Mouse (Mus musculus): ENCODE measurements around the gene Dynlt1b.
A peak's percentile ranks its signal among the peaks of the same experiment; 100 is the strongest.
"Not testable (repeated sequence)": the region's sequence is repeated elsewhere in the genome, so short reads cannot be mapped to it uniquely, and the experiment has no call there.

Gene Dynlt1b

DNA sequence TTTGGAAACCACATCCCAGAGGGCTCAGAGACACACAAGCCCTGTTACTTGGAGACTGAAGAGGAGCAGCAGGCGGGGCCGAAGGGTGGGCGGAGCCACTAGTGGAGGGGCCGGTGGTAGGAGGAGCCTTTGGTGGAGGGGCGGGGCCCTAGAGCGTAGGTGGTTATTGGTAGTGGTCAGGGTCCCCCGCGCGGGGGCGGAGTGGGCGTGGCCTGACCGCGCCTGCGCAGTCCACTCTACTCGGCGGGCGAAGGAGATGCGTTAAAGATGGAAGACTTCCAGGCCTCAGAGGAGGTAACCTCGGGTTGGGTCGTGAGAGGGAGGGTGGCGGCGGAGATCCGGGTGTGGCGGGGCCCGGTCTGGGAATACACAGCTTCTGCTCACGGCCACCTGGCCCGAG lies at the start of gene Dynlt1b:
Gene Dynlt1b, plus strand, starts transcription at position 168 of the 400 bp plus-strand sequence.
- peak; percentile 98 for DNase-seq (ENCODE audit: low read depth)

GRCm38 (mm10) chr17:6380182-6380841 lies 49.6 kb upstream of the Dynlt1b start:
- DNase-seq (ENCODE audit: low read depth): not testable (repeated sequence)

DNA sequence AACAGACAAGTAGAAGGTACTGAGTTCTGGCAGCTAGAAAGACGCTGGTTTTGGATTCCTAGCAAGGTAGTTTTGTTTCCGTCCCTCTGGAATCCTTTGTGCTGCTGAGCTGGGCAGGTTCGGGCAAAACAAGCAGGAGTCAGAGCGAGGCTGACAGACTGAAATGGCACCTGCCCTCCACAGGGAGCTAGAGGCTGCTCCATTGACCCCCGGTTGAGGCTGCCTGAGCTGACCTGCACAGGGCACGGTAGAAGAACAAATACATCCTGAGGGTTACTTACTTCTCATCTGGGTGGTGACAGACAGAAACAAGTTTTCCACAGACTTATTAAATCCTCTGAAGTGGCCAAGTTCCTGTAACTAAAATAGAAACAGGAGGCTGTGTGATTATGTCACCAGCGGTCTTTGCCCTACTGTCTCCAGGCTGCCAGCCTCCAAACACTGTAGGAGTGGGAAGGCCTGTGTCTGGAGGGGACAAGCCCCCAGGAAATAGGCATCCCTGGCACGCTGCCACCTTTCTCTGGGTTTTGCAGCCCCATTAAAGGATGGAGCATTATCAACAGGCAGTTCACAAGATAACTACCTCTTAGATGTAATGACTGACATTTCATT lies 48.7 kb upstream of the Dynlt1b start:
- not testable (repeated sequence) for DNase-seq (ENCODE audit: low read depth)

- DNase-seq (ENCODE audit: low read depth): not testable (repeated sequence)
These were observed 43.0 kb upstream of the Dynlt1b start for GRCm38 (mm10) chr17:6386927-6387326.

GRCm38 (mm10) chr17:6387380-6387911 lies 42.5 kb upstream of the Dynlt1b start:
- DNase-seq (ENCODE audit: low read depth): not testable (repeated sequence)

GRCm38 (mm10) chr17:6389463-6389862 lies 40.4 kb upstream of the Dynlt1b start:
- not testable (repeated sequence) for DNase-seq (ENCODE audit: low read depth)

GRCm38 (mm10) chr17:6390731-6391130 lies 39.2 kb upstream of the Dynlt1b start:
- not testable (repeated sequence) for DNase-seq (ENCODE audit: low read depth)

GRCm38 (mm10) chr17:6391736-6392135 lies 38.2 kb upstream of the Dynlt1b start:
- not testable (repeated sequence) for DNase-seq (ENCODE audit: low read depth)

GRCm38 (mm10) chr17:6392473-6393340 lies 37.2 kb upstream of the Dynlt1b start:
- DNase-seq (ENCODE audit: low read depth): not testable (repeated sequence)

DNA sequence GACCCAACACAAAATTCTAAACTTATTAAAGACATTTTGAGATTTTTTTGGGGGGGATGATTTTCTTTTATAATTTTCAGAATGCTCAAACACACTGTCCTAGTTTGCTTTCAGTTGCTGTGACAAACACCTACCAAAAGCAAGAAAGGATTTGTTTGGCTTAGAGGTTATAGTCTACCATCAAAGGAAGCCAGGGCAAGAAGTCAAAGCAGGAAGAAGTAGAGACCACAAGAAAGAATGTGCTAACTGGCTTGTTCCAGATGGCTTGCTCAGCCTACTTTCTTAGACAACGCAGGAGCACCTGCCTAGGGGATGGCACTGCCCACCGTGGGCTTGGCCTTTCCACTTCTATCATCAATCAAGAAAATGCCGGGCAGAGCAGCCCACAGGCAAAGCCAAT lies 31.8 kb upstream of the Dynlt1b start:
- not testable (repeated sequence) for DNase-seq (ENCODE audit: low read depth)

DNA sequence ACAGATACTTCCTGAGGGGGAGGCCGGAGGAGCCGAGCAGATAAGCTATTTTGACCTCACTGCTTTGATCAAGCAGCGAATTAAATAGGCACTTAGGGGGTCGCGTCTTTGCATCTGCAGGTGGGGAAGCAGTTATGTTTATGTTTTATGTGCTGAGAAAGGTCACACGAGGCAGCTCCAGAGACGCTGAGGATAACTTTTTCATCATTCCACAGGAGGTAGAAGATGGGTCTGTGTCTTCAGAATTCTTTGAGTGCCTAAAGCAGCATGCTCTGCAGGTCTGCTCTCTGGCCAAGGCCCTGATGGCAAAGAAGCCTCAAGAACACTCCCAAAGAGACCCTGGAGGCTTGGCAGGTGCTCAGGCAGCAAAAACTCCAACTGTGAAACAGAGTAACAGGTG lies 31.1 kb upstream of the Dynlt1b start:
- DNase-seq (ENCODE audit: low read depth): not testable (repeated sequence)

- DNase-seq (ENCODE audit: low read depth): peak; percentile 15
These were observed 30.4 kb upstream of the Dynlt1b start for GRCm38 (mm10) chr17:6399281-6400096.

GRCm38 (mm10) chr17:6400097-6400489 lies 29.8 kb upstream of the Dynlt1b start:
- not testable (repeated sequence) for DNase-seq (ENCODE audit: low read depth)

DNA sequence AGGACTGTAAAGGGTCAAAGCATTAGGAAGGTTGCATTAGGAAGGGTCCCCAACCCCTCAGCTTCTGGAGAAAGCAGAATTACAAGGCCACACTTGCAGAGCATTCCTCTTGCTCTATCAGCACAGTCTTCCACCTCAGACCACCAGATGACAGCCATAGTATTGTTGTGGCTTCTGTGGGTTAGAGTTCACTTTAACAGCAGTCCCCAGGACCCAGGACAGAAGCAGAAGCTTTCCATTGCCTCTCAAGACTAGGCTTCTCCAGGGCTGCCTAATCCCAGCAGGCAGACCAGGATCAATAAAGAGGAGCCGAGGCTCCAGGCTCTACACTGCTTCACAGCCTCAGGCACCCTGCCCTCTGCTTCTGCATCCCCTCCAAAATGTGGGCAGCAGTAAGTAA lies 25.4 kb upstream of the Dynlt1b start:
- DNase-seq (ENCODE audit: low read depth): not testable (repeated sequence)

DNA sequence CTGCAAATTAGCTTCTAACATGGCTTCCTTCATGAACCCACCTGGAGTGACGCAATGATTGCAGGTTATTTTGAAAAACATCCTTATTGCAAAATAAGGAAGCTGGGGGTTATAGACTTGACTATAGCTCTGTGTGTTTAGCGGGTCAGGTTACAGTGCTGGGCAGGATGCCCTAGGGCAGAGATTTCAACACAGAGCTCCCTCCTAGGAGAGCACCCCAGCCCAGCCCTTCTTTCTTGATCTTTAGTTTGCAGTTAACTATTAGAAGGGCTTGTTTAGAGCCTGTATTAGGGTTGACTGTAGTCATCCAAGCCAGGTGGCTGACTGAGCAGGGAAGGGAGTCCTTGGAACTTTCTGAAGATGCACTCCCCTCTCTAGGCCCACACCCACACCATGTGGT lies 22.9 kb upstream of the Dynlt1b start:
- DNase-seq (ENCODE audit: low read depth): not testable (repeated sequence)

DNA sequence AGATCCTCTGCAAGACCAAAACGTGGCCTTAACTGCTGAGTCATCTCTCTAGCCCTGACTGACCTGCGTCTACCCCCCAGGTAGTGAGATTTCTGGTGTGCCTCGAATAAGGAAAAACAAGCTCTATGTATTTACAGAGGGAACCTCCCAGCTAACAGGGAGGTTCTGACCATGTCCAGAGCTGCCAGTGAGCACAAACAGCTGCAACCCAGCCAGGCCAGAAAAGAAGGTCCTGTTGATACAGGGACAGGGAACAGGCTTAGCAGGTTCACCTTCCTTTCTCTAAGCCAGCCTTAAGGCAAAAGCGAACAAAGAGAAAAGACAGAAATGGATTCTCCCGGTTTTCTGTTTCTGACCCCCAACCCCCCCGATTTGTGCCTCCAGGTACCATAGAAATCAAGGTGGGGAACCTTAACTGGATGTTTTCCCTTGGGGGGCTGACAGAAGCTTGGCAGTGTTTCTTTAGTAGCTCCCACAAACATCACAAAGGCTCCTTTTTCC lies 19.1 kb upstream of the Dynlt1b start:
- DNase-seq (ENCODE audit: low read depth): not testable (repeated sequence)

DNA sequence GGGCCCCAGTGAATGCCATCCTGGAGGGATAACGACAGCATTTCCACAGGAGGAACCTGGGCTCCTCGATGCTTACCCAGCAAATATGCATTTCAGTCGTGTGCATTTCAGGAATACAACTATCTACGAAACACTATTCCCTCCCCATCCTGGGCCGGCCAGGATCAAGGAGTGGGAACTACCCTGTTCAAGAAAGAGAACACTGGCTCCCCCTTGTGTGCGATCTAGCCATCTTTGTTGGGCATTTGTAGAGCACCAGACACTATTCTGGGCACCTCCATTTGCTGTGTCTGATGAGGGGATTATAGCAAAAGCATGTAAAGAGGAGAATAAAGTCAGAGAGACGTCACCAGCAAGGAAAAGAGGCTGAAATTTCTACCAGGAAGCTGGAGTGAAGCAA lies 12.8 kb upstream of the Dynlt1b start:
- DNase-seq (ENCODE audit: low read depth): not testable (repeated sequence)

DNA sequence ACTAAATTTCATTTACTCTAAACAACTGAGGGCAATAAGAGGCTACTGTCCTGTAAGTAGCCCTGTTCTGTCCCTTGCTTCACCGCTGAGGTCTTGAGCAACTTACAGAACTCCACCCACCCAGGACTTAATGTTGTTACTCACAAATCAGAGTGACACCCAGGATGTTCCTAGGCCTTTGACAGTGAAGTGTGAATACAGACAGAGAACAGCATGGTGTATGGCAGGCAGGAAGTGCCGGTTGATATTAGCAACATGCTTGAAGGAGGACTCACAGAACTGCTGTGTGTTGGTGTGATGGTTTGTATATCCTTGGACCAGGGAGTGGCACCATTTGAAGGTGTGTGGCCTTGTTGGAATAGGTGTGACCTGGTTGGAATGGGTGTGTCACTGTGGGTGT lies 9.4 kb upstream of the Dynlt1b start:
- not testable (repeated sequence) for DNase-seq (ENCODE audit: low read depth)

GRCm38 (mm10) chr17:6421547-6422326 lies 8.2 kb upstream of the Dynlt1b start:
- peak; percentile 73 for DNase-seq (ENCODE audit: low read depth)

DNA sequence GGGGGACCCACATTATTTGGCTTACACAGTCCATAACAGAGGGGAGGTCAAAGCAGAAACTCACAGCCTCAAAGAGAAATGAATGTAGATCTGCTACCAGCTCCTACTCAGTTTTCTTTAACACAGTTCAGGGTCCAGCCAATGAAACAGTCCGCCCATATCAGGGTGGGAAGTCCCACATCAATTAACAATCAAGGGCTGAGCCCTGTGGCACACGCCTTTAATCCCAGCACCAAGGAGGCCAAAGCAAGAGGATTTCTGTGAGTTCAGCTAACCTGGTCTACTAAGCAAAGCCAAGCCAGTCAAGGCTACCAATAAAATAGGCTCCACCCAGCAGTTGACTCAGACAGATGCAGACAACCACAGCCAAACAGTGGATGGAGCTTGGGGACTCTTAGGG lies 7.5 kb upstream of the Dynlt1b start:
- not testable (repeated sequence) for DNase-seq (ENCODE audit: low read depth)

Data from NIH3T3 (cell line).